ENCODE assay signal across 9 mouse cellular contexts in the genomic region with DNA sequence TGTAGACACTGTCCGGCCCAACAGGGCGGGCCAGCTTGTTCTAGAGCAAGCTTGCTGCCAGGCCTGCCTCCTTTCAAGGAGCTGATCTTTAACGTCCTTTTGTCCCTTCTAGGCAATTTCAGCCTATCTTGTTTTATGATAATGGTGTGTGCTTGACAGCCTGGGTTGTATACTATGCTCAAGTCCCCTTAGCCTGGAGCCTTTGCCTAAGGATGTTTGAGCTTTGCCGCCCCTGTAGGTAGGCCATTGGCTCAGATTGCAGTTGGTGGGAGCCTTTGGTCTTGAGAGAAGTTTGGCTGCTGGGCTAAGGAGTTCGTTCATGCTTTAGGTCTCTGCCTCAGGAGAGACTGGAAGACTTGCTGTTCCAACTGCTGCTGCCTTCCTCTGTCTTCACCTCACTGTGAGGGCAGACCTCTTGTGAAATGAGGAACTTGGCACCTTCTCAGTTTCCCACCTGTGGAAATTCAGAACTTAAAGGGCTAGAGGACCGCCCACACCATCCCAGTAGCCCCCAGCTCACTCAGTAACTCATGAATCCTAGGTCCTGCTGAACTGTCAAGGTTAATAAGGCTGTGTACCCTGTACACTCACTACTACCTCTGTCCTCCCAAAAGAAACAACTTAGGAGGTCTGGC. TPM values are rescaled to one million over a fixed set of nuclear protein-coding genes. Genes with fewer than 3 reads are reported as not detected.
A peak's percentile ranks its signal among the peaks of the same experiment; 100 is the strongest.
DNase-seq lines count a peak whose midpoint lies in the region; ATAC-seq and TF ChIP-seq lines count a peak whose summit lies in the region.
"Had no signal": no experiment of that assay in that cellular context is flagged by ENCODE, and none has a peak within 500 bp of the region (broad histone marks: within the 10 kb centered on the region; RNA-seq: fewer than 3 reads in every experiment).

No protein-coding gene starts in this region.

- no peaks in the 10 kb centered on the region for H3K9me3 ChIP-seq in heart, embryonic 11.5 days (replicated peaks; ENCODE audit: control insufficient read depth, low read length)
- H3K9me3 ChIP-seq in intestine, embryonic 16.5 days (ENCODE audit: control insufficient read depth, low read length): no peaks in the 10 kb centered on the region
- H3K9me3 ChIP-seq in midbrain, embryonic 14.5 days (ENCODE audit: control insufficient read depth, low read length): no peaks in the 10 kb centered on the region

- peak overlapping the region; percentile 97 for H3K4me3 ChIP-seq in heart, embryonic 11.5 days (ENCODE audit: low read depth, low read length)
- H3K4me3 ChIP-seq in cortical plate, adult 2 months (ENCODE audit: insufficient read depth, low read length): peak overlapping the region; percentile 83
- peak overlapping the region; percentile 82 for H3K4me3 ChIP-seq in intestine, embryonic 16.5 days (ENCODE audit: low read length)
- peak overlapping the region; percentile 80 for H3K4me3 ChIP-seq in midbrain, embryonic 14.5 days (replicated peaks; ENCODE audit: low read depth, low read length)

- peaks cover 16% of the 10 kb centered on the region for H3K36me3 ChIP-seq in heart, embryonic 11.5 days (ENCODE audit: control insufficient read depth, insufficient read depth, low read length)
- H3K36me3 ChIP-seq in intestine, embryonic 16.5 days (ENCODE audit: control insufficient read depth, insufficient read depth, low read length): no peaks in the 10 kb centered on the region
- H3K36me3 ChIP-seq in midbrain, embryonic 14.5 days (ENCODE audit: control insufficient read depth, insufficient read depth, low read length): peaks cover 42% of the 10 kb centered on the region

- ATAC-seq in heart, embryonic 11.5 days (replicated peaks; ENCODE audit: insufficient number of reproducible peaks, low FRiP score, low TSS enrichment): no peak
- no peak for ATAC-seq in intestine, embryonic 16.5 days
- no peak for ATAC-seq in midbrain, embryonic 14.5 days (ENCODE audit: low FRiP score, low TSS enrichment)

- H3K27me3 ChIP-seq in heart, embryonic 11.5 days (ENCODE audit: control insufficient read depth, insufficient read depth, low read length): no peaks in the 10 kb centered on the region
- H3K27me3 ChIP-seq in intestine, embryonic 16.5 days (replicated peaks; ENCODE audit: control insufficient read depth, insufficient read depth, low read length): no peaks in the 10 kb centered on the region
- H3K27me3 ChIP-seq in midbrain, embryonic 14.5 days (ENCODE audit: control insufficient read depth, insufficient read depth, low read length): no peaks in the 10 kb centered on the region
- H3K27me3 ChIP-seq: Patski had no signal

- intact Hi-C loops in heart, postnatal 25 days (cut with DNase I): no loop called here

- no peak for TF ChIP-seq CTCF in cortical plate, adult 2 months (IDR thresholded peaks at IDR 0.05; ENCODE audit: extremely low read depth, insufficient read depth, low read length)

- peak overlapping the region; percentile 83 for H3K27ac ChIP-seq in heart, embryonic 11.5 days (ENCODE audit: low read depth, low read length)
- peak overlapping the region; percentile 0; the same call in 1 of the 2 replicates for H3K27ac ChIP-seq in cortical plate, adult 2 months (ENCODE audit: insufficient read depth, low read length)
- H3K27ac ChIP-seq in intestine, embryonic 16.5 days (ENCODE audit: low read length): peak overlapping the region; percentile 72
- H3K27ac ChIP-seq in midbrain, embryonic 14.5 days (replicated peaks; ENCODE audit: low read depth, low read length): no peak overlapping the region

- DNase-seq in heart, postnatal 25 days (ENCODE audit: low spot score): no peak
- no peak for DNase-seq in midbrain, embryonic 14.5 days
- no peak for DNase-seq in right cerebral cortex, postnatal 4 days
- DNase-seq in cerebellum, postnatal 10 days: no peak
- DNase-seq in kidney, postnatal 36 days: no peak

- H3K4me1 ChIP-seq in heart, embryonic 11.5 days (ENCODE audit: control insufficient read depth, insufficient read depth, low read length): peaks cover 50% of the 10 kb centered on the region
- peaks cover 9% of the 10 kb centered on the region; the same call in 1 of the 2 replicates for H3K4me1 ChIP-seq in cortical plate, adult 2 months (ENCODE audit: control insufficient read depth, insufficient read depth, low read length)
- peaks cover 42% of the 10 kb centered on the region for H3K4me1 ChIP-seq in intestine, embryonic 16.5 days (ENCODE audit: control insufficient read depth, insufficient read depth, low read length)
- H3K4me1 ChIP-seq in midbrain, embryonic 14.5 days (ENCODE audit: control insufficient read depth, insufficient read depth, low read length): peaks cover 31% of the 10 kb centered on the region

- peak overlapping the region; percentile 92 for H3K4me2 ChIP-seq in heart, embryonic 11.5 days
- H3K4me2 ChIP-seq in intestine, embryonic 16.5 days (ENCODE audit: low read depth, low read length): peak overlapping the region; percentile 85
- H3K4me2 ChIP-seq in midbrain, embryonic 14.5 days (ENCODE audit: low read length): peak overlapping the region; percentile 83

- 23% methylated on average over 6 of the region's 6 CpGs for WGBS in heart, embryonic 11.5 days (ENCODE audit: insufficient replicate concordance)
- 31% methylated on average over 6 of the region's 6 CpGs for WGBS in intestine, embryonic 16.5 days
- WGBS in midbrain, embryonic 14.5 days: 45% methylated on average over 6 of the region's 6 CpGs

- no peak for TF ChIP-seq POLR2A in cortical plate, adult 2 months (IDR thresholded peaks at IDR 0.05; ENCODE audit: extremely low read depth, insufficient read depth, low read length)

- peak overlapping the region; percentile 90 for H3K9ac ChIP-seq in heart, embryonic 11.5 days (ENCODE audit: low read depth, low read length)
- peak overlapping the region; percentile 86 for H3K9ac ChIP-seq in intestine, embryonic 16.5 days (ENCODE audit: low read depth, low read length)
- H3K9ac ChIP-seq in midbrain, embryonic 14.5 days (replicated peaks; ENCODE audit: low read length): peak overlapping the region; percentile 82

RNA-seq across cellular contexts. Expression of a gene that starts 2.0 kb away (rescaled TPM):
- 70.0 and 82.8 TPM in 2 replicates for polyA plus RNA-seq in heart, embryonic 11.5 days (2014; fragmentation: Nextera tagmentation; extraction: Ambion mirVana)
- 100 to 1,000 TPM; 119 to 139 TPM for total RNA-seq in heart, postnatal 25 days (2021)
- 48.2 and 49.2 TPM in 2 replicates for polyA plus RNA-seq in cortical plate, adult 2 months (2012; rRNA removed)
- 135 and 158 TPM in 2 replicates for polyA plus RNA-seq in intestine, embryonic 16.5 days (2015; fragmentation: Nextera tagmentation; extraction: Ambion mirVana)
- polyA plus RNA-seq in midbrain, embryonic 14.5 days (2014; fragmentation: Nextera tagmentation; extraction: Ambion mirVana): 75.0 and 80.1 TPM in 2 replicates

RNA-seq across cellular contexts. Expression of a gene that starts 27.7 kb away (rescaled TPM):
- 0.44 and 0.74 TPM in 2 replicates for polyA plus RNA-seq in heart, embryonic 11.5 days (2014; fragmentation: Nextera tagmentation; extraction: Ambion mirVana)
- total RNA-seq in heart, postnatal 25 days (2021): 10 to 100 TPM in 1 of 2 experiments, 1 to 10 TPM in 1; 9.4 to 12.0 TPM
- 2.1 and 2.4 TPM in 2 replicates for polyA plus RNA-seq in cortical plate, adult 2 months (2012; rRNA removed)
- polyA plus RNA-seq in intestine, embryonic 16.5 days (2015; fragmentation: Nextera tagmentation; extraction: Ambion mirVana): 1.2 and 1.5 TPM in 2 replicates
- polyA plus RNA-seq in midbrain, embryonic 14.5 days (2014; fragmentation: Nextera tagmentation; extraction: Ambion mirVana): 0.43 and 1.3 TPM in 2 replicates

RNA-seq across cellular contexts. Expression of a gene that starts 37.1 kb away (rescaled TPM):
- polyA plus RNA-seq in heart, embryonic 11.5 days (2014; fragmentation: Nextera tagmentation; extraction: Ambion mirVana): 6.1 and 8.4 TPM in 2 replicates
- 10 to 100 TPM; 22.0 to 22.2 TPM for total RNA-seq in heart, postnatal 25 days (2021)
- 28.9 and 31.0 TPM in 2 replicates for polyA plus RNA-seq in cortical plate, adult 2 months (2012; rRNA removed)
- polyA plus RNA-seq in intestine, embryonic 16.5 days (2015; fragmentation: Nextera tagmentation; extraction: Ambion mirVana): 7.4 and 8.4 TPM in 2 replicates
- polyA plus RNA-seq in midbrain, embryonic 14.5 days (2014; fragmentation: Nextera tagmentation; extraction: Ambion mirVana): 13.7 and 15.4 TPM in 2 replicates

RNA-seq across cellular contexts. Expression of a gene that starts 42.9 kb away (rescaled TPM):
- 22.2 and 27.7 TPM in 2 replicates for polyA plus RNA-seq in heart, embryonic 11.5 days (2014; fragmentation: Nextera tagmentation; extraction: Ambion mirVana)
- 10 to 100 TPM; 33.6 to 38.0 TPM for total RNA-seq in heart, postnatal 25 days (2021)
- 154 and 160 TPM in 2 replicates for polyA plus RNA-seq in cortical plate, adult 2 months (2012; rRNA removed)
- 21.0 and 23.5 TPM in 2 replicates for polyA plus RNA-seq in intestine, embryonic 16.5 days (2015; fragmentation: Nextera tagmentation; extraction: Ambion mirVana)
- 117 and 142 TPM in 2 replicates for polyA plus RNA-seq in midbrain, embryonic 14.5 days (2014; fragmentation: Nextera tagmentation; extraction: Ambion mirVana)

RNA-seq across cellular contexts. Expression of a gene that starts 52.4 kb away (rescaled TPM):
- polyA plus RNA-seq in heart, embryonic 11.5 days (2014; fragmentation: Nextera tagmentation; extraction: Ambion mirVana): 0.29 TPM in 1 of 2 replicates, not detected in the other
- total RNA-seq in heart, postnatal 25 days (2021): not detected
- 0.21 TPM in 1 of 2 replicates, not detected in the other for polyA plus RNA-seq in cortical plate, adult 2 months (2012; rRNA removed)
- 0.23 and 0.65 TPM in 2 replicates for polyA plus RNA-seq in intestine, embryonic 16.5 days (2015; fragmentation: Nextera tagmentation; extraction: Ambion mirVana)
- not detected in 2 replicates for polyA plus RNA-seq in midbrain, embryonic 14.5 days (2014; fragmentation: Nextera tagmentation; extraction: Ambion mirVana)
